Mouse (Mus musculus): Measurements from ENCODE around the gene Apoo. TPM values are rescaled to one million over a fixed set of nuclear protein-coding genes. Genes with fewer than 3 reads are reported as not detected.
A peak's percentile ranks its signal among the peaks of the same experiment; 100 is the strongest.
"Not testable (repeated sequence)": the region's sequence is repeated elsewhere in the genome, so short reads cannot be mapped to it uniquely, and the experiment has no call there.

Apoo gene
- 107 and 116 TPM in 2 replicates for polyA plus RNA-seq (2014; fragmentation: Nextera tagmentation; extraction: Ambion mirVana)

DNA sequence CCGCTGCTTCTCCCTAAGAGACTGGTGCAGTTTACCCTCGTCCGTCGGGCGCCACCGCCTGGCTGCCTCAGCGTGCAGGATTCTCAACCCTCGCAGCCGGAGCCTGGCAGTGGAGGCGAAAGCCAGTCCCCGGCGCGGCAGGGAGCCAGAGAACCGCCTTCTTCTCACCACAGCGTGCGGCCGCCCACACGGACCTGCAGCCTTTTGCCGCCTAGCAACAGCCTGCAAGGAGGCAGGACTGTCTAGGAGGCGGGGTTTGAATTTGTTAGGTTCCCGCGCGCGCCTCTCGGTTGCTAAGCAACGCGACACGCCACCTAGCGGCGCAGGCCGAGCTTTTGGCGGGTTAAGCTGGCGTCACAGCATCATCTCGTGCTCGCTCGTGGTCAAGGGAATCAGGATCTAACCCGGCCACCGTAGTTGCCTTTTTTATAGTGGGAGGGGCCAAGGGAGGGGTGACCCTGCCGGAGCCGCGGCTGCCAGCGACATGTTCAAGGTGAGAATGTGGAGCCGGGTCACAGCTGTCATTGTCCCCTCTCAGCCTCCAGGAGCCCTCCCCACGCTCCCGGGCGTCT lies at the start of gene Apoo, which contains the start of gene Fam90a1b:
Gene Apoo, plus strand, starts transcription at position 448 of the 572 bp plus-strand sequence.
Gene Fam90a1b, minus strand, starts transcription at position 108 of the 572 bp plus-strand sequence.
- DNase-seq (ENCODE audit: low spot score) (peak; percentile 96), ATAC-seq (ENCODE audit: insufficient number of reproducible peaks, low FRiP score, low TSS enrichment, low read depth) (peak; percentile 97)
- peak within 1 kb of the TSS; percentile 33 for H3K4me2 ChIP-seq (ENCODE audit: low read depth, severe bottlenecking)
- H3K27me3 ChIP-seq (ENCODE audit: control insufficient read depth, insufficient read depth, low read length) = peaks cover 28% of the 10 kb centered on the region
- H3K9ac ChIP-seq (ENCODE audit: low read length) = peak within 1 kb of the TSS; percentile 40; the same call in 1 of the 2 replicates
- no peaks in the 10 kb centered on the region for H3K36me3 ChIP-seq (ENCODE audit: control insufficient read depth, insufficient read depth, low read length)
- peak within 1 kb of the TSS; percentile 50 for H3K4me3 ChIP-seq (ENCODE audit: low read depth, low read length)
- no peaks in the 10 kb centered on the region for H3K4me1 ChIP-seq (ENCODE audit: control insufficient read depth, insufficient read depth, low read length)
- 0 out of 2 replicates have a peak within 1 kb of the TSS, but pooled peaks have one; percentile 21 for H3K27ac ChIP-seq (replicated peaks; ENCODE audit: low read depth, low read length)
- H3K9me3 ChIP-seq (ENCODE audit: control insufficient read depth, low read length) = no peaks in the 10 kb centered on the region
- 13% methylated on average over 45 of the region's 46 CpGs for WGBS

DNA sequence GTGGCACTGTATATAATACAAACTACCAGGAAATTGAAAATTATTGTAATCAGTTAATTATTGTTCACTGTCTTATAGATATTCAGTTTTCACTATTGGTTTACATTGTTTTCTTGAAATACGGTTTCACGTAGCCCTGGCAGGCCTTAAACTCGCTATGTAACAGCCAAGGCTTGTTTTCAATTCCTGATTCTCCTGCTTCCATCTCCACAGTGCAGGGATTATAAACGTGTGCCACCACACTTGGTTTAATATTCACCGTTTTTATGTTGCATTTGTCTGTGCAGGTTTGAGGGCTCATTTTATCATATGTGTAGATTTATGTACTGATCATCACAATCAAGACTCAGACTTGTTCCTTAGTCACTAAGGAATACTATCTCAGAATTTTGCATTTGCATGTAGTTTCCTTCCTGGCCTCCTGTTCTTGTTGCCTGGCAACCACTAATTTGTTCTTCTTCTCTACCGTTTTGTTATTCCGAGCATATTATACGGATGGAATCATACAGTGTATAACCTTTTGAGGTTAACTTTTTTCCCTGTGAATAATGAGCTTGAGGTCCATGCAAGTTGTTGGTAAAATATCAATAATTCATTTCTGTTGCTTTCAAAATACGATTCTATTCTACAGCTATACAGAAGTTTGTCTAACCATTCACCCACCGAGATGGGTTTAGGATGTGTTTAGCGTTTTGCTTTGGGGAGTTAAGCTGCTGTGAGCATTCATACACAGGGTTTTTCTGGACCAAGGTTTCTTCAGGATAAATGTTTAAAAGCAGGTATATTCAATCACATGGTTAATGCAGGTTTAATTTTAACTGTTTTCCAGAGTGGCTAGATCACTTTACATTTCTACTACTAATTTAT lies 45.6 kb upstream of the Apoo start:
- H3K36me3 ChIP-seq (ENCODE audit: control insufficient read depth, insufficient read depth, low read length) = no peaks in the 10 kb centered on the region
- H3K9me3 ChIP-seq (ENCODE audit: control insufficient read depth, low read length) = no peaks in the 10 kb centered on the region
- H3K9ac ChIP-seq (ENCODE audit: low read length) = no peak overlapping the region
- peaks cover 9% of the 10 kb centered on the region for H3K27me3 ChIP-seq (ENCODE audit: control insufficient read depth, insufficient read depth, low read length)
- H3K4me2 ChIP-seq (ENCODE audit: low read depth, severe bottlenecking) = no peak overlapping the region
- 84% methylated on average over 11 of the region's 11 CpGs for WGBS
- ATAC-seq (ENCODE audit: insufficient number of reproducible peaks, low FRiP score, low TSS enrichment, low read depth) = no peak
- H3K4me3 ChIP-seq (ENCODE audit: low read depth, low read length) = no peak overlapping the region
- no peaks in the 10 kb centered on the region for H3K4me1 ChIP-seq (ENCODE audit: control insufficient read depth, insufficient read depth, low read length)
- no peak overlapping the region for H3K27ac ChIP-seq (replicated peaks; ENCODE audit: low read depth, low read length)
- no peak for DNase-seq (ENCODE audit: low spot score)

DNA sequence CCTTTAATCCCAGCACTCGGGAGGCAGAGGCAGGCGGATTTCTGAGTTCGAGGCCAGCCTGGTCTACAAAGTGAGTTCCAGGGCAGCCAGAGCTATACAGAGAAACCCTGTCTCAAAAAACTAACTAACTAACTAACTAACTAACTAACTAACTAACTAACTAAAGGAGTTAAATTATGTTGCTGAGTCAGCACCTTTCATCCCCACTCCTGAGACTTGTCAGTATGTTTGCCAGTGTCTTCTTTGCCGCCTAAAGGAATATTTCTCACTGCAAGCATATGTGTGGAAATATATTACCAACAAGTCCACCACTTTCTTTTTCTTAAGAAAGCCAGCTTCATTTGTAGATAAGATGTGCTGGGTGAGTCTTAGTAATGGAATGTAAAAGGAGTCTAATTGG lies 23.3 kb upstream of the Apoo start:
- not testable (repeated sequence) for DNase-seq (ENCODE audit: low spot score); ATAC-seq (ENCODE audit: insufficient number of reproducible peaks, low FRiP score, low TSS enrichment, low read depth); H3K27me3 ChIP-seq (ENCODE audit: control insufficient read depth, insufficient read depth, low read length); H3K4me1 ChIP-seq (ENCODE audit: control insufficient read depth, insufficient read depth, low read length); H3K4me2 ChIP-seq (ENCODE audit: low read depth, severe bottlenecking); H3K9ac ChIP-seq (ENCODE audit: low read length); H3K9me3 ChIP-seq (ENCODE audit: control insufficient read depth, low read length); H3K27ac ChIP-seq (replicated peaks; ENCODE audit: low read depth, low read length); H3K4me3 ChIP-seq (ENCODE audit: low read depth, low read length); H3K36me3 ChIP-seq (ENCODE audit: control insufficient read depth, insufficient read depth, low read length)
- WGBS = 98% methylated on average over 4 of the region's 4 CpGs

DNA sequence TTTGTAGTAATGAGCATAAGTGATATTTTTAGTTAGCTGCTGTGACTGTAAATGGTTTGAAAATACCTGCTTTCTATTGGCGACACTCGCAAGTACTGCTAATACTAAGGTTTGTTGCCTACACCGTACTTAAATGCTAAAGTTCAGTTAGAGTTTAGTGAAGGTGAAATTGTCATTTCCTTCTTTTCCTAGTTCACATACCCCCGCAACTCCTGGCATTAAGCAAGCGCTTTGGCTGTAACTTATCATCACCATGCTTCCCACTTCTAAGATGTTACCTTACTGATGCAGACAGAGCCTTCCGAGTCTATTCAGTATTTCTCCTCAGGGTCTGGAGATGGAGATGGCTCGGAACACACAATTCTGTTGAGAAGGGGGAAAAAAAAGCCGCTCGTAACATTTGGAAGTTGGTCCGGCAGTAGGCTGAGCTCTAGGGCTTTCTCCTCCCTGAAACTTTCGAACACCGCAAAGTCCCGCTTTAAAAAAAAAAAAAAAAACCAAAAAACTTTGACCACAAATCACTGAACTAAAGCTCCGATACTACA lies 1.5 kb upstream of the Apoo start:
- DNase-seq (ENCODE audit: low spot score) (peak; percentile 37), ATAC-seq (ENCODE audit: insufficient number of reproducible peaks, low FRiP score, low TSS enrichment, low read depth) (no peak)
- H3K36me3 ChIP-seq (ENCODE audit: control insufficient read depth, insufficient read depth, low read length) = no peaks in the 10 kb centered on the region
- WGBS = 26% methylated on average over 14 of the region's 14 CpGs
- H3K9me3 ChIP-seq (ENCODE audit: control insufficient read depth, low read length) = no peaks in the 10 kb centered on the region
- H3K27ac ChIP-seq (replicated peaks; ENCODE audit: low read depth, low read length) = no peak overlapping the region
- peak overlapping the region; percentile 14 for H3K4me3 ChIP-seq (ENCODE audit: low read depth, low read length)
- H3K9ac ChIP-seq (ENCODE audit: low read length) = no peak overlapping the region
- peaks cover 32% of the 10 kb centered on the region for H3K27me3 ChIP-seq (ENCODE audit: control insufficient read depth, insufficient read depth, low read length)
- peak overlapping the region; percentile 33; the same call in 1 of the 2 replicates for H3K4me2 ChIP-seq (ENCODE audit: low read depth, severe bottlenecking)
- no peaks in the 10 kb centered on the region for H3K4me1 ChIP-seq (ENCODE audit: control insufficient read depth, insufficient read depth, low read length)

- Histone ChIP-seq H3K4me1 (ENCODE audit: control insufficient read depth, insufficient read depth, low read length) (no peaks in the 10 kb centered on the region), H3K4me3 (ENCODE audit: low read depth, low read length) (peak overlapping the region; percentile 14), H3K27ac (replicated peaks; ENCODE audit: low read depth, low read length) (no peak overlapping the region), H3K4me2 (ENCODE audit: low read depth, severe bottlenecking) (peak overlapping the region; percentile 33), H3K9me3 (ENCODE audit: control insufficient read depth, low read length) (no peaks in the 10 kb centered on the region), H3K27me3 (ENCODE audit: control insufficient read depth, insufficient read depth, low read length) (peaks cover 29% of the 10 kb centered on the region), H3K9ac (ENCODE audit: low read length) (no peak overlapping the region), H3K36me3 (ENCODE audit: control insufficient read depth, insufficient read depth, low read length) (no peaks in the 10 kb centered on the region)
- 19% methylated on average over 16 of the region's 16 CpGs for WGBS
- DNase-seq (ENCODE audit: low spot score) = peak; percentile 25
- no peak for ATAC-seq (ENCODE audit: insufficient number of reproducible peaks, low FRiP score, low TSS enrichment, low read depth)
Measured at GRCm38 (mm10) chrX:94366029-94366428, 888 bp upstream of the Apoo start.

DNA sequence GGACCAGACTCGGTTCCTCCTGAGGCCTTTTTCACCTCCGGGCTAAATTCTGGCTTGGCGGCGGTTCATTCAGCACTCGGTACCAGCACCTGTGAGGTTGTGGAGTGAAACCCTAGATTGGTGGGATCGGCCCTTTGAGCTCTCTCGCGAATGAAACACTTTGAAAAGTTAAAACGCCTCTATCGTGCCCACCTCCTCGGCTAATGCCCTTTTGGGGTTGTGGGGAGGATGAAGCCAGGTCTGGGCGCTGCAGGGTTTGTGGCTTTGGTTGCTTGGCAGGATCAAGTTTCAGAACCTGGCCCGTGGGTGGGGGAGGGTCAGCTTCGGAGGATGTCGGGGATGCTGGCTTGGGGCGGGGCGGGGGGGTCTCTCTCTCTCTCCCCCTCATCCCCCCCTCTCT lies 331 bp downstream of the Apoo start:
- DNase-seq (ENCODE audit: low spot score) (no peak), ATAC-seq (ENCODE audit: insufficient number of reproducible peaks, low FRiP score, low TSS enrichment, low read depth) (peak; percentile 49)
- Histone ChIP-seq H3K4me3 (ENCODE audit: low read depth, low read length) (peak overlapping the region; percentile 50), H3K36me3 (ENCODE audit: control insufficient read depth, insufficient read depth, low read length) (no peaks in the 10 kb centered on the region), H3K27ac (replicated peaks; ENCODE audit: low read depth, low read length) (0 out of 2 replicates have a peak overlapping the region, but pooled peaks have one; percentile 21), H3K27me3 (ENCODE audit: control insufficient read depth, insufficient read depth, low read length) (peaks cover 26% of the 10 kb centered on the region), H3K9ac (ENCODE audit: low read length) (peak overlapping the region; percentile 40; the same call in 1 of the 2 replicates), H3K9me3 (ENCODE audit: control insufficient read depth, low read length) (no peaks in the 10 kb centered on the region), H3K4me2 (ENCODE audit: low read depth, severe bottlenecking) (peak overlapping the region; percentile 17; the same call in 1 of the 2 replicates), H3K4me1 (ENCODE audit: control insufficient read depth, insufficient read depth, low read length) (no peaks in the 10 kb centered on the region)
- WGBS = 25% methylated on average over 17 of the region's 17 CpGs

- no peak overlapping the region for H3K9ac ChIP-seq (ENCODE audit: low read length)
- no peaks in the 10 kb centered on the region for H3K4me1 ChIP-seq (ENCODE audit: control insufficient read depth, insufficient read depth, low read length)
- no peak for ATAC-seq (ENCODE audit: insufficient number of reproducible peaks, low FRiP score, low TSS enrichment, low read depth)
- DNase-seq (ENCODE audit: low spot score) = no peak
- H3K9me3 ChIP-seq (ENCODE audit: control insufficient read depth, low read length) = no peaks in the 10 kb centered on the region
- H3K4me3 ChIP-seq (ENCODE audit: low read depth, low read length) = no peak overlapping the region
- no peak overlapping the region for H3K27ac ChIP-seq (replicated peaks; ENCODE audit: low read depth, low read length)
- no peak overlapping the region for H3K4me2 ChIP-seq (ENCODE audit: low read depth, severe bottlenecking)
- no peaks in the 10 kb centered on the region for H3K36me3 ChIP-seq (ENCODE audit: control insufficient read depth, insufficient read depth, low read length)
- 87% methylated on average over 5 of the region's 5 CpGs for WGBS
- H3K27me3 ChIP-seq (ENCODE audit: control insufficient read depth, insufficient read depth, low read length) = no peaks in the 10 kb centered on the region
Measured at GRCm38 (mm10) chrX:94378734-94379133, 11.8 kb downstream of the Apoo start.

DNA sequence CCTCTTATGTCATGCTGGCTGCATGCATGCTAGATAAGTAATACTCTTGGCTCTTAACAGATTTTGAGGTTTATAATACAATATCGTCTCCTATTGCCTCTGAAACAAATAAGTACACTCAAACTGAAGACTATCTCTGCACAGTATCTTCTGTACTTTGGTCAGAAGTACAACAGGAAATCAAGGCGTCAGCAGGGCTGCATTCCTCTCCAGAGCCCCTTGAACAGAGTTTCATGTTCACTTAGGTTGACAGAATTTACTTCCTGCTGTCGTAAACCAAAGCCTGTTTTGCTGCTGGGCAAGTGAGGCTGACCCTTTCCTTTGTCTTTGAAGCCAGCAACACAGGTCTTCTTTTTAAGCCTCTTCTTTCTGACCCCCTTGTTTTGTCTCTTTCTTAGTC lies 42.1 kb downstream of the Apoo start:
- H3K4me1 ChIP-seq (ENCODE audit: control insufficient read depth, insufficient read depth, low read length) = no peaks in the 10 kb centered on the region
- H3K27ac ChIP-seq (replicated peaks; ENCODE audit: low read depth, low read length) = no peak overlapping the region
- no peak overlapping the region for H3K9ac ChIP-seq (ENCODE audit: low read length)
- H3K27me3 ChIP-seq (ENCODE audit: control insufficient read depth, insufficient read depth, low read length) = no peaks in the 10 kb centered on the region
- ATAC-seq (ENCODE audit: insufficient number of reproducible peaks, low FRiP score, low TSS enrichment, low read depth) = no peak
- no peak overlapping the region for H3K4me2 ChIP-seq (ENCODE audit: low read depth, severe bottlenecking)
- no peak for DNase-seq (ENCODE audit: low spot score)
- no peaks in the 10 kb centered on the region for H3K9me3 ChIP-seq (ENCODE audit: control insufficient read depth, low read length)
- no peak overlapping the region for H3K4me3 ChIP-seq (ENCODE audit: low read depth, low read length)
- no peaks in the 10 kb centered on the region for H3K36me3 ChIP-seq (ENCODE audit: control insufficient read depth, insufficient read depth, low read length)
- 53% methylated on average over 3 of the region's 3 CpGs for WGBS

Measured in limb, embryonic 11.5 days (tissue).